Mouse (Mus musculus): ENCODE results near the gene Usp54. TPM values are rescaled to one million over a fixed set of nuclear protein-coding genes. Genes with fewer than 3 reads are reported as not detected.
A peak's percentile ranks its signal among the peaks of the same experiment; 100 is the strongest.
"Not testable (repeated sequence)": the region's sequence is repeated elsewhere in the genome, so short reads cannot be mapped to it uniquely, and the experiment has no call there.

Gene Usp54
- polyA plus RNA-seq, 1 experiment = 8.4 TPM

GRCm38 (mm10) chr14:20639918-20640619 is 794 bp downstream of the Usp54 start:
- no peak for TF ChIP-seq CTCF (IDR thresholded peaks at IDR 0.05; ENCODE audit: borderline replicate concordance, insufficient read depth, low read length)
- no peak for TF ChIP-seq POLR2A (IDR thresholded peaks at IDR 0.05; ENCODE audit: low read depth, low read length)
- Histone ChIP-seq H3K4me1 (ENCODE audit: control insufficient read depth, insufficient read depth, low read length) (no peaks in the 10 kb centered on the region), H3K27ac (ENCODE audit: insufficient read depth, low read length) (no peak overlapping the region), H3K4me3 (ENCODE audit: insufficient read depth, low read length) (peak overlapping the region; percentile 83)

- Histone ChIP-seq H3K4me1 (ENCODE audit: control insufficient read depth, insufficient read depth, low read length) (no peaks in the 10 kb centered on the region), H3K27ac (ENCODE audit: insufficient read depth, low read length) (no peak overlapping the region), H3K4me3 (ENCODE audit: insufficient read depth, low read length) (no peak overlapping the region)
- TF ChIP-seq POLR2A (IDR thresholded peaks at IDR 0.05; ENCODE audit: low read depth, low read length) (no peak), CTCF (IDR thresholded peaks at IDR 0.05; ENCODE audit: borderline replicate concordance, insufficient read depth, low read length) (no peak)
Observed at GRCm38 (mm10) chr14:20638702-20639101, 2.2 kb downstream of the Usp54 start.

GRCm38 (mm10) chr14:20637818-20638574 is 2.9 kb downstream of the Usp54 start:
- Histone ChIP-seq H3K27ac (ENCODE audit: insufficient read depth, low read length) (no peak overlapping the region), H3K4me3 (ENCODE audit: insufficient read depth, low read length) (no peak overlapping the region), H3K4me1 (ENCODE audit: control insufficient read depth, insufficient read depth, low read length) (no peaks in the 10 kb centered on the region)
- TF ChIP-seq CTCF (IDR thresholded peaks at IDR 0.05; ENCODE audit: borderline replicate concordance, insufficient read depth, low read length) (no peak), POLR2A (IDR thresholded peaks at IDR 0.05; ENCODE audit: low read depth, low read length) (no peak)

- H3K27ac ChIP-seq (ENCODE audit: insufficient read depth, low read length); H3K4me3 ChIP-seq (ENCODE audit: insufficient read depth, low read length); H3K4me1 ChIP-seq (ENCODE audit: control insufficient read depth, insufficient read depth, low read length): not testable (repeated sequence)
Observed at GRCm38 (mm10) chr14:20636968-20637367, 3.9 kb downstream of the Usp54 start.

GRCm38 (mm10) chr14:20635546-20635945 is 5.3 kb downstream of the Usp54 start:
- Histone ChIP-seq H3K4me3 (ENCODE audit: insufficient read depth, low read length) (no peak overlapping the region), H3K27ac (ENCODE audit: insufficient read depth, low read length) (no peak overlapping the region), H3K4me1 (ENCODE audit: control insufficient read depth, insufficient read depth, low read length) (peaks cover 4% of the 10 kb centered on the region)
- TF ChIP-seq POLR2A (IDR thresholded peaks at IDR 0.05; ENCODE audit: low read depth, low read length) = no peak
- no peak for TF ChIP-seq CTCF (IDR thresholded peaks at IDR 0.05; ENCODE audit: borderline replicate concordance, insufficient read depth, low read length)

GRCm38 (mm10) chr14:20631253-20631652 is 9.6 kb downstream of the Usp54 start:
- Histone ChIP-seq H3K4me3 (ENCODE audit: insufficient read depth, low read length) (no peak overlapping the region), H3K4me1 (ENCODE audit: control insufficient read depth, insufficient read depth, low read length) (peaks cover 4% of the 10 kb centered on the region), H3K27ac (ENCODE audit: insufficient read depth, low read length) (no peak overlapping the region)
- TF ChIP-seq CTCF (IDR thresholded peaks at IDR 0.05; ENCODE audit: borderline replicate concordance, insufficient read depth, low read length) = no peak
- no peak for TF ChIP-seq POLR2A (IDR thresholded peaks at IDR 0.05; ENCODE audit: low read depth, low read length)

GRCm38 (mm10) chr14:20626971-20627370 is 13.9 kb downstream of the Usp54 start:
- H3K27ac ChIP-seq (ENCODE audit: insufficient read depth, low read length) = no peak overlapping the region
- TF ChIP-seq CTCF (IDR thresholded peaks at IDR 0.05; ENCODE audit: borderline replicate concordance, insufficient read depth, low read length) (no peak), POLR2A (IDR thresholded peaks at IDR 0.05; ENCODE audit: low read depth, low read length) (no peak)
- H3K4me3 ChIP-seq (ENCODE audit: insufficient read depth, low read length) = no peak overlapping the region
- H3K4me1 ChIP-seq (ENCODE audit: control insufficient read depth, insufficient read depth, low read length) = peaks cover 4% of the 10 kb centered on the region

- H3K4me1 ChIP-seq (ENCODE audit: control insufficient read depth, insufficient read depth, low read length) = peaks cover 4% of the 10 kb centered on the region
- H3K4me3 ChIP-seq (ENCODE audit: insufficient read depth, low read length) = no peak overlapping the region
- H3K27ac ChIP-seq (ENCODE audit: insufficient read depth, low read length) = no peak overlapping the region
- TF ChIP-seq CTCF (IDR thresholded peaks at IDR 0.05; ENCODE audit: borderline replicate concordance, insufficient read depth, low read length) (no peak), POLR2A (IDR thresholded peaks at IDR 0.05; ENCODE audit: low read depth, low read length) (no peak)
Observed at GRCm38 (mm10) chr14:20626447-20626846, 14.4 kb downstream of the Usp54 start.

- Histone ChIP-seq H3K4me3 (ENCODE audit: insufficient read depth, low read length) (no peak overlapping the region), H3K27ac (ENCODE audit: insufficient read depth, low read length) (no peak overlapping the region), H3K4me1 (ENCODE audit: control insufficient read depth, insufficient read depth, low read length) (no peaks in the 10 kb centered on the region)
- TF ChIP-seq POLR2A (IDR thresholded peaks at IDR 0.05; ENCODE audit: low read depth, low read length) = no peak
- TF ChIP-seq CTCF (IDR thresholded peaks at IDR 0.05; ENCODE audit: borderline replicate concordance, insufficient read depth, low read length) = no peak
Observed at GRCm38 (mm10) chr14:20622907-20623306, 18.0 kb downstream of the Usp54 start.

GRCm38 (mm10) chr14:20622412-20622811 is 18.5 kb downstream of the Usp54 start:
- Histone ChIP-seq H3K27ac (ENCODE audit: insufficient read depth, low read length) (no peak overlapping the region), H3K4me3 (ENCODE audit: insufficient read depth, low read length) (no peak overlapping the region), H3K4me1 (ENCODE audit: control insufficient read depth, insufficient read depth, low read length) (no peaks in the 10 kb centered on the region)
- TF ChIP-seq CTCF (IDR thresholded peaks at IDR 0.05; ENCODE audit: borderline replicate concordance, insufficient read depth, low read length) (no peak), POLR2A (IDR thresholded peaks at IDR 0.05; ENCODE audit: low read depth, low read length) (no peak)
